Mouse (Mus musculus) liver, embryonic 14.5 days (tissue): ENCODE measurements at regions not wholly inside any gene's neighbourhood (a gene's known extent, or its start where the extent isn't known, plus 50 kb on each side); places are given as distances from the start of the nearest gene placed in this dataset.

Source experiments
- ATAC-seq: fragments of 200-750 bp; cut with Nextera tagmentation; 2 replicates; pipeline ENCODE4 v1.8.0; 2017; ENCODE audit warnings: moderate number of reproducible peaks, mild to moderate bottlenecking, moderate library complexity; ENCODE audit not compliant: insufficient read depth
- DNase-seq, 3 experiments: peaks; one replicate each; pipeline ENCODE4 v3.0.0-alpha.2; 2012 to 2013; ENCODE audit warnings: low read depth in 3 of 3, low spot score in 3 of 3
- H3K27ac ChIP-seq: fragments of 300-500 bp; sonication (generic); 2 replicates; pipeline ENCODE4 v1.5.1; 2014; ENCODE audit warnings: moderate library complexity, mild to moderate bottlenecking, control low read depth, inconsistent platforms
- H3K27me3 ChIP-seq: fragments of 300-500 bp; sonication (generic); 2 replicates; pipeline ENCODE4 v1.6.1; 2014; ENCODE audit warnings: mild to moderate bottlenecking, low read length, moderate library complexity; ENCODE audit not compliant: control insufficient read depth, insufficient read depth
- H3K36me3 ChIP-seq: fragments of 300-500 bp; sonication (generic); replicated peaks from 2 replicates; pipeline ENCODE4 v1.6.1; 2014; ENCODE audit warnings: low read depth; ENCODE audit not compliant: control insufficient read depth, insufficient read depth
- H3K4me1 ChIP-seq, 2 experiments: fragments of 200-500 bp in 1 of 2; fragments of 300-500 bp in 1 of 2; sonication (generic) in 1 of 2; replicated peaks; 2 replicates each; pipeline ENCODE4 v1.6.1; 2012 to 2014; ENCODE audit warnings: antibody characterized with exemption in 1 of 2, inconsistent platforms in 1 of 2, low read length in 1 of 2; ENCODE audit not compliant: control insufficient read depth in 2 of 2, insufficient read depth in 2 of 2
- H3K4me2 ChIP-seq: fragments of 300-500 bp; sonication (generic); 2 replicates; pipeline ENCODE4 v1.6.1; 2014; ENCODE audit warnings: low read depth, mild to moderate bottlenecking, control low read depth, moderate library complexity
- H3K4me3 ChIP-seq, 2 experiments: fragments of 200-500 bp in 1 of 2; fragments of 300-500 bp in 1 of 2; sonication (generic) in 1 of 2; 2 replicates each; pipeline ENCODE4 v1.5.1; 2012 to 2014; ENCODE audit warnings: low read depth in 2 of 2, low read length in 2 of 2, mild to moderate bottlenecking in 2 of 2, control low read depth in 1 of 2, inconsistent platforms in 1 of 2, moderate library complexity in 1 of 2; ENCODE audit not compliant: insufficient read depth in 1 of 2
- H3K9ac ChIP-seq: fragments of 300-500 bp; sonication (generic); replicated peaks from 2 replicates; pipeline ENCODE4 v1.6.1; 2014; ENCODE audit warnings: mild to moderate bottlenecking, control low read depth, moderate library complexity
- H3K9me3 ChIP-seq: fragments of 300-500 bp; sonication (generic); 2 replicates; pipeline ENCODE4 v1.6.1; 2016; ENCODE audit warnings: low read length, mixed read lengths; ENCODE audit not compliant: control insufficient read depth
- CTCF ChIP-seq: IDR thresholded peaks from 2 replicates; pipeline ENCODE4 v1.5.1; 2016; ENCODE audit warnings: antibody characterized with exemption, low read depth, control low read depth
- EP300 ChIP-seq: IDR thresholded peaks from 2 replicates; pipeline ENCODE4 v1.6.1; 2016; ENCODE audit warnings: antibody characterized with exemption, low read depth
- WGBS: fragments of 180-500 bp; shearing (Covaris S2); extraction: QIAGEN DNeasy Blood & Tissue Kit; methylation state at CpG from one replicate; pipeline ENCODE4 v1.1.7; 2014; ENCODE audit not compliant: insufficient replicate concordance; 5-methylcytosine and 5-hydroxymethylcytosine counted together

GRCm38 (mm10) chr1:73259525-73260098, 243.9 kb upstream of the Tnp1 start:
- no peaks in the 10 kb centered on the region for H3K27me3 ChIP-seq
- no peak for DNase-seq
- no peak overlapping the region for H3K4me2 ChIP-seq
- no peak for ATAC-seq
- no peaks in the 10 kb centered on the region for H3K4me1 ChIP-seq
- H3K27ac ChIP-seq = no peak overlapping the region
- TF ChIP-seq EP300 (no peak), CTCF (no peak)
- H3K9me3 ChIP-seq = no peaks in the 10 kb centered on the region
- 41% methylated on average over 5 of the region's 5 CpGs for WGBS
- no peaks in the 10 kb centered on the region for H3K36me3 ChIP-seq
- no peak overlapping the region for H3K9ac ChIP-seq
- no peak overlapping the region for H3K4me3 ChIP-seq

- DNase-seq = no peak
- Histone ChIP-seq H3K27me3 (no peaks in the 10 kb centered on the region), H3K36me3 (no peaks in the 10 kb centered on the region), H3K9ac (no peak overlapping the region), H3K27ac (no peak overlapping the region), H3K4me3 (no peak overlapping the region), H3K4me2 (no peak overlapping the region), H3K4me1 (no peaks in the 10 kb centered on the region), H3K9me3 (no peaks in the 10 kb centered on the region)
- TF ChIP-seq CTCF (no peak), EP300 (no peak)
- ATAC-seq = no peak
- 62% methylated on average over 2 of the region's 2 CpGs for WGBS
Measured at GRCm38 (mm10) chr1:73257263-73257662, 241.6 kb upstream of the Tnp1 start.

GRCm38 (mm10) chr1:73251911-73252356, 236.2 kb upstream of the Tnp1 start:
- no peaks in the 10 kb centered on the region for H3K36me3 ChIP-seq
- 64% methylated on average over 12 of the region's 12 CpGs for WGBS
- ATAC-seq (no peak), DNase-seq (no peak)
- no peaks in the 10 kb centered on the region for H3K9me3 ChIP-seq
- TF ChIP-seq CTCF = no peak
- H3K27ac ChIP-seq = no peak overlapping the region
- H3K27me3 ChIP-seq = no peaks in the 10 kb centered on the region
- H3K4me3 ChIP-seq = no peak overlapping the region
- no peak overlapping the region for H3K4me2 ChIP-seq
- H3K4me1 ChIP-seq = no peaks in the 10 kb centered on the region
- no peak overlapping the region for H3K9ac ChIP-seq

- Histone ChIP-seq H3K27me3 (no peaks in the 10 kb centered on the region), H3K9me3 (no peaks in the 10 kb centered on the region), H3K27ac (no peak overlapping the region), H3K36me3 (no peaks in the 10 kb centered on the region), H3K4me1 (no peaks in the 10 kb centered on the region), H3K4me3 (no peak overlapping the region), H3K9ac (no peak overlapping the region), H3K4me2 (no peak overlapping the region)
- DNase-seq (no peak), ATAC-seq (no peak)
- TF ChIP-seq EP300 (no peak), CTCF (no peak)
- WGBS = 71% methylated on average over 2 of the region's 2 CpGs
Measured at GRCm38 (mm10) chr1:73244016-73244415, 228.3 kb upstream of the Tnp1 start.

- no peak overlapping the region for H3K4me2 ChIP-seq
- no peaks in the 10 kb centered on the region for H3K4me1 ChIP-seq
- no peak overlapping the region for H3K4me3 ChIP-seq
- DNase-seq = no peak
- H3K27ac ChIP-seq = no peak overlapping the region
- ATAC-seq = no peak
- no peak overlapping the region for H3K9ac ChIP-seq
- 67% methylated on average over 9 of the region's 9 CpGs for WGBS
- H3K36me3 ChIP-seq = no peaks in the 10 kb centered on the region
- no peaks in the 10 kb centered on the region for H3K27me3 ChIP-seq
- H3K9me3 ChIP-seq = no peaks in the 10 kb centered on the region
- TF ChIP-seq EP300 (no peak), CTCF (no peak)
Measured at GRCm38 (mm10) chr1:73242290-73242689, 226.6 kb upstream of the Tnp1 start.
